Mouse (Mus musculus) liver, embryonic 14 days (tissue): ENCODE measurements around the gene 4931406C07Rik. TPM values are rescaled to one million over a fixed set of nuclear protein-coding genes. Genes with fewer than 3 reads are reported as not detected.

Source experiments
- polyA plus RNA-seq: library from polyadenylated mRNA; depleted of rRNA; stranded (reverse); fragments of >200 nt; gene quantifications from 2 replicates; pipeline ENCODE4 v1.2.3, GENCODE M21; 2012; rRNA removed

Gene 4931406C07Rik
- 5.8 and 6.8 TPM in 2 replicates for polyA plus RNA-seq

DNA sequence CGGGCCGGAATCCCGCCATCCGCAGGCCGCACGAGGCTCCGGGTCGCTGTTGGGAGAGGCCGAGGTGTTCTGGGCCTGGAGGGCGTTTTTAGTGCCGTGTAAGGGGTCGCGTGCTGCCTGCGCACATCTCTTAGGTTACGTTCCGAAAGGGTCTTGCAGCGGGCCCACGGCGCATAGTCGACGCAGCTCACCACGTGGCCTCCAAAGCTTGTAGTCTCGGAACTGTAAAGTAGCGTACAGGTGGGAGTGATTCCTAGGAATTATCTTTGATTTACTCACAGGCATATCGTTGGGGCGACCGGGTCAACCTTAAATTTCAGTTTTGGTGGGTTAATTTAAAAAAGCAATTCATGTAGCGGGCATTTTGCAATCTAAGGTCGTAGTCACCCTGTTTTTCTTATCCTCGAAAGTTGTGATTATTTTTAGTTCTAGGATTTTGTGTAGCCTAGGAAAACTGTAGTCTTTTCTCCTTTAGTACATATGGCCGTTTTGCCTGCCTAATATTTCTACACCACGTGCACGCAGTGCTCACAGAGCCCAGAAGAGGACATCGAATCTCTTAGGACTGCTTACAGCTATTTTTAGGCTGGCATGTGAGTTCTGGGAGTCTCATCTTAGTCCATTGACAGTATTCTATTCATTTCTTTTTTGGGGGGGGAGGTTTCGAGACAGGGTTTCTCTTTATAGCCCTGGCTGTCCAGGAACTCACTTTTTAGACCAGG lies at the start of gene 4931406C07Rik:
TSS of gene 4931406C07Rik (minus strand) at position 51 of the 722 bp plus-strand sequence.

DNA sequence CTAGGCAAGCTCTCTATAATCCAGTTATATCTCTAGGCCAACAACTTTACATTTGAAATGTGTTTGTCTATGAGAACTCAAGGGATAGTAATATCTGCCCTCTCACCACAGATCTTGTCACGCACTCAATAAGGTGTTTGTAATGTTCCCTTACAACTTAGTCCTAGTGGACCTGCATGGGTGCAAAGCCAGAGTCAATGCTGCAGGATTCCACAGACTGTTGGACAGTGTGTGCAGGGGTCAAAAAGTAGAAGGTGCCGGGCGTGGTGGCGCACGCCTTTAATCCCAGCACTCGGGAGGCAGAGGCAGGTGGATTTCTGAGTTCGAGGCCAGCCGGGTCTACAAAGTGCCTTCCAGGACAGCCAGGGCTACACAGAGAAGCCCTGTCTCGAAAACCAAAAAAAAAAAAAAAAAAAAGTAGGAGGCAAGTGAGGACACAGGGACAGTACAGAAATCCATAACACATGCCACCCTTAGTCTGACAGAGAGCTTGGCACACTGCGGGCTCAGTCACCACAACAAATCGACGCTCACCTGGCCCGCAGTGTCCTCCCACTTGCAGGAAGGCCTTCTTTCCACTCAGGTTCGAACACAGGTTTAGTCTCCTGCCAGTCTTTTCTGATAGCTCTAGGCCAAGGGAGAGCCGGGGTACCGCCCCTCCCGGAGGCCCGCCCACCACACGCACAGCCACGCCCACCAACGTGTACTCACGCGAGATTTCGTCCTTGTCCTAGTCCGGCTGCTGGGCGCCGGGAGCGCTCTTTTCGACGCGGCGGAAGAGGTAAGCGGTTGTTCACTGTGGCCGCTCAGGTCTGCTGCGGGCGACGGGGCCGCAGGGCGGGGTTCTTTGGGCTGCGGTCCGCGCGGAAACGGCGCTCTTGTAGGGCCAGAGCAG lies 498 bp downstream of the 4931406C07Rik start, which contains the start of gene Taf1d:
TSS of gene Taf1d (plus strand) at position 712 of the 895 bp plus-strand sequence.

DNA sequence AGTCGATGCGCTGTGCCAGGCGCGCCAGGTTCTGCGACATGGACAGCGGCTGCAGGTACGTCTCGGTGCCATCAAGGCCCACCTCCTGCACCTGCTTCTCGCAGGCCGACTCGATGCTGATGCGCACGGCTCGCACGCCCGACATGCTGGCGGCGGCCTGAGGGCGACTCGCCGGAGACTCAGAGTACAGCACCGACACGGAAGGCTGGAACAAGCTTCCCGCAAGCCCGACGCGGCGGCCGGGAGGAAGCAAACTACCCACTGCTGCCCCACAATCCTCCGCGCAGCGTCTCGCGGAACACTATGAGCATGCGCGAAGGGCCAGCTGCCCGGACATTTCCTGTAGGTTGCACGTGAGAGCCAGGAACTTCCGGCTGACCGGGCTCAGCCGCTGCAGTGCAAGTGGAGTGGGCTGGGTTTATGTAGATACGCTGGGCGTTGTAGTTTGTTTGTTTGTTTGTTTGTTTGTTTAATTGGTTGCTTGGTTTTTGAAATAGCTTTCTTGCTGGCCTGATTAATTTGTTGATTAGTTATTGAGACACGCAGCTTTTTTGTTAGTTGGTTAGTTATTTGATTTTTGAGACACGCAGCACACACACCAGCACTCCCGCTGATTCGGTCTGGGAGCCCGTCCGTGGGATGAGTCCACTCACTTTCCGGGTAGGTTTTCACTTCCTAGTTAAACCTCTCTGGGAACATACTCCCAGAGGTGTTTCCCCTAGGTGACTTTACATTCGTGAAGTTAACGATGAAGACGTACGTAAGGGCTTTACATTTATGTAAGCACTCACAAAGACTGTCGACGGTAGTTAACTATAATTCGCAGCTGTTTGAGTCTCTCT lies 26.4 kb downstream of the 4931406C07Rik start, which contains the start of gene Med17:
TSS of gene Med17 (minus strand) at position 283 of the 842 bp plus-strand sequence.

DNA sequence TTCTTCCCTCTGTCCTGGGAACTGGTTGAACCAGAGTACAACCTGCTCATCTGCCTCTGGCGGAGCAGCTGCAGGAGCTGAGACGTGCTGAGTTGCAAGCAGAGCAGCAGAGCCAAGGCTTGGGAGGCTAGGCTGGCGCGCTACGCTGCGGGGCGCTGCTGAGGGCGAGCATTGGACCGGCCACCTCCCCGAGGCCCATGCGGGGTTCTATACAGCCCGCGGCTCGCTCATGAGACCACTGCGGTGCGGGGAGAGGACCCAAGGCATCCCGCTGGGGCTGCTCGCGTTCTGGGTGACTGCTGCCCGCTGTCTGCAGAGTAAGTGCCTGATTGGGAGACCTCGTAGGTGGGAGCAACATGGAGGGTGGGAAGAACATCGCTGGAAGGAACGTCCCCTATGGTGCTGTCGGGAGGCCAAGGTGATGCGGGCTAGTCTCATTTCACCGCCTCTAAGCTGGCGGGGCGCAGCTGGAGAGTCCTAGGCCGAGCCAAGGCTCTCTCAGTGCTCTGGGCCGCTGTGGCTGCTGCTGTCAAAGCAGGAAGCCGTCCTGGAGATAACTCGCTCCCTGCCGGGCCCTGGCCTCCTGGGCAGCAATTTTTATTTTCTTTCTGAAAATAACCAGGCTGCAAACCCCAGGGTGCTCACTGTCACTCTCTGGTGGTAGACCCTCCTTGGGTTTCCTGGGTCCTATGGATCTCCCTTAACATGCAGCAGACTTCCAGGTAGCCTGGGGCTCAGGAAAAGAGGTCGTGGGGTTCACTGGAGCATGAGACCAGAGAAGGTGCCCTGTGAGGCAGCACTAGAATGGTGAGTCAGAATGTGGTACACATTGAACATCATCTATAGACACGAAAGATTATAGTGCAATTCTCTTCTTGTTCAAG lies 67.0 kb downstream of the 4931406C07Rik start, which contains the start of gene Vstm5:
TSS of gene Vstm5 (plus strand) at position 4 of the 884 bp plus-strand sequence.

Other genes with a start within 250 kb of the 4931406C07Rik start
- not detected in 2 replicates for gene Hephl1, start 194.3 kb downstream of the 4931406C07Rik start, polyA plus RNA-seq
- gene Vstm5, start 67.4 kb downstream of the 4931406C07Rik start, polyA plus RNA-seq = 0.28 and 0.36 TPM in 2 replicates
- 14.9 and 17.3 TPM in 2 replicates for gene Med17, start 26.5 kb downstream of the 4931406C07Rik start, polyA plus RNA-seq
- gene Taf1d, start 234 bp downstream of the 4931406C07Rik start, polyA plus RNA-seq = 70.6 and 71.1 TPM in 2 replicates
- gene Cep295, start 51.3 kb upstream of the 4931406C07Rik start, polyA plus RNA-seq = 14.8 and 16.9 TPM in 2 replicates
- 5.9 and 6.0 TPM in 2 replicates for gene Smco4, start 187.0 kb upstream of the 4931406C07Rik start, polyA plus RNA-seq